Mouse (Mus musculus) fat pad, adult 2 months (tissue): Measurements from ENCODE around the gene Cactin.

Experiments
- DNase-seq: peaks from one replicate; pipeline ENCODE4 v3.0.0-alpha.2; 2011; ENCODE audit warnings: low read depth, low spot score; ENCODE audit errors: extremely low read depth

The Cactin gene

GRCm38 (mm10) chr10:81297246-81297645 is 23.7 kb upstream of the Cactin start:
- no peak for DNase-seq

GRCm38 (mm10) chr10:81297845-81298244 is 23.1 kb upstream of the Cactin start:
- DNase-seq: no peak

DNA sequence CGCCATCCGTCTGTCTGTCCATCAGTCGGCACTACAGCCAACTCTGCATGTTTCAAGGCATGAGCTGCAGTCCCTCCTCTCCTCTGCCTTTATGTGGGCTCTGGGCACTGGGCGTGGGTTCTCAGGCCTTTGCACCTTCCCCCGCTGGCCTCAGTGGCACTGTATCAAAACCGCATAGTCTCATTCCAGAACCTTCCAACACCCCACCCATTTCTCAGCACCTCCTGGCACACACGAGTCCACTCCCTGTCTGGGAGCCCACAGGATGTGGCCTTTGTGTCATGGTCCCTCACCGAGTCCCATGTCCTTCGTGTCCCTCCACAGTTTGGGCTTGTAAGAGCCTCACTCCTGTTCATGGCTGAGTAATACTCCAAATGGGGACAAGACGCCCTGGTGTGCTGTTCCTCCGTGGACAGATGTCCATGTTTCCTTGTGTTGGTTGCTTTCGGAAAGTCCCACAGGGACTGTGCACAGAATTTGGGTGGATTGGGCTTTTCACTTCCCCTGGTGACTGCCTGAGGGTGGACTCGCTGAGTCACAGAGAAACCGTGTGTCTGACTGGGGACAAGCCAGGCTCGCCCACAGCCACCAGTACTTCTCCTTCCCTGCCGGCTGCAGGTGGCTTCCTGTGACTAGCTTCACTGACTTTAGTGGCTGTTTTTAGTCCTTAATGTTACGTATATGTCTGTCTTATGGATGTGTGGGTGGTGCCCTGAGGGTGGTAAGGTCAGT is 22.4 kb upstream of the Cactin start:
- no peak for DNase-seq

GRCm38 (mm10) chr10:81299585-81300351 is 21.1 kb upstream of the Cactin start:
- DNase-seq: no peak

DNA sequence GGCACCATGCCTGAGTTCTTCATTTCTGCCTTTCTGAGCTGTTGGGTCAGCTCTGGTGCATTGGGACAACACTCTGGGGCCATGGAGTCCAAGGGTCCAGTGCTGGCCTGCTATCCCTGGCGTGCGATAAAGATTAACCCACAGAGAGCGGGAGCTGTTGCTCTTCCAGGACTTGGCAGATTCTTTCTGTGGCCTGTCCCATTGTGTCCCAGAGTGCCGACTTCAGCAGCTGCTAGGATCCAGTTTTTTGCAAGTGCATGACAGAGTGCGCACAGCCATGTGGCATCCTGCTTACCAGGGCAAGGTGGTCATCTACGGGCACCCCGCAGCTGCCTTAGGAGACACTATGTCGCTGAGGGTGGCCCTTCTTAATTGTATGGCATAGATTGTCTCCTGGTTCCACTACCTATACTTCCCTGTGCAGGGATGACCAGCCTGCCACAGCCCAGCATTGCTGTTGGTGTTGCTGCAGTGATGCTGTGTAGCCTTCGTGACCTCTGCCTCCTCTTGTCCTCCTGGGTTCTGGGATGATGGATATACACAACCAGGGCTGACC is 20.5 kb upstream of the Cactin start:
- no peak for DNase-seq

- no peak for DNase-seq
These were observed 19.6 kb upstream of the Cactin start for GRCm38 (mm10) chr10:81301321-81301720.

GRCm38 (mm10) chr10:81302288-81302687 is 18.6 kb upstream of the Cactin start:
- no peak for DNase-seq

- no peak for DNase-seq
These were observed 18.1 kb upstream of the Cactin start for GRCm38 (mm10) chr10:81302781-81303218.

DNA sequence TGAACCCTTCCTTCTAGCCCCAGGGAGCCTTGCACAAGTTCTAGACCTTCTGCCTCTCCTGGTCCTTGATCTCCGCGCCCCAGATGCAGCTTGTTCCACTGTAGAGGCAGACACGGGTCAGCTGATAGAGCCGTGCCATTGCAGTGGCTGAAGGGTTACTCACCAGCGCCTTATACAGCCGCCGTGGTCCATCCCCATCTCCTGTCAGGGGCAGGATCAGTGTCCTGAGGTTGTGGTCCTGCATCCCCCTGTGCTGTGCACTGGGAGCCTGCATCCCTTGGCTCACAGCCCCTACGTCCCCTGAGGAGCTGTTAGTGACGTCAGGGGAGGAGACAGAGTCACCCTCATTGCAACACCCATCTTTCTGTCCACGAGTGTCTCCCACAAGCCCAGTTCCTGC is 17.6 kb upstream of the Cactin start:
- DNase-seq: no peak

DNA sequence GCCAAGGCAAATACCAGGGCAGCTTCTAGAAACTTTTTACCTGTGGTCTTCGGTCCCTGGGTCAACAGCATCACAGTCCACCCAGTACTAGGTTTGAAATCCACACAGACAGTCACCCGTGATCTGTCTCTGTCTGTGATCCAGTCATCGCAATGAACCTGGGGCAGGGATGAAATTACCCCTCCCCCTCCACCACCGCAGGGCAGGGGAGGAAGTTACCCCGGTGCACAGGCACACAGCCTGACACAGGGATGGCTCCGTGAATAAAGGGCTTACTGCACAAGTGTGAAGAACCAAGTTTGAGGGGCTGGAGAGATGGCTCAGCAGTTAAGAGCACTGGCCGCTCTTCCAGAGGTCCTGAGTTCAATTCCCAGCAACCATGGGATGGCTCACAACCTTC is 17.1 kb upstream of the Cactin start:
- DNase-seq: no peak

GRCm38 (mm10) chr10:81304597-81305238 is 16.2 kb upstream of the Cactin start:
- no peak for DNase-seq

GRCm38 (mm10) chr10:81305663-81306062 is 15.2 kb upstream of the Cactin start:
- DNase-seq: no peak

DNA sequence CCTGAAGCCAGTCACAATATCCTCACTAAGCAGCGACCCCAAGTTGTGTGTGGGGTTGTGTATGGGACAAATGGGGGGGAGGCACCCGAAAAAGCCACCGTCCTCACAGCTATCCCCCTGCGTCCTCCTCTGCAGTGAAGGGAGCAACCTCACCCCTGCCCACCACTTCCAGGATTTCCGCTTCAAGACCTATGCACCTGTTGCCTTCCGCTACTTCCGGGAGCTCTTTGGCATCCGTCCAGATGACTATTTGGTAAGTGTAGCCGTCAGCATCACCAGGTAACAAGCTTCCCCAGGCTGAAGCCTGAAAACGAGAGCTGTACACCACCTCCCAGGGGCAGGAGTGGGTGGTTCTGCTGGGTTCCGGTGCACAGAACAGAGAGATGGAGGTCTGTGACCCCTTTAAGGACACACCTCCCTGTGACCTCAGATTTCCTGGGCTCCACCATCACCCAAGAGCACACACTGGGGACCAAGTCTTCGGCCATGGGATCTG is 14.7 kb upstream of the Cactin start:
- DNase-seq: no peak

- DNase-seq: no peak
These were observed 13.8 kb upstream of the Cactin start for GRCm38 (mm10) chr10:81306837-81307682.

- no peak for DNase-seq
These were observed 11.3 kb upstream of the Cactin start for GRCm38 (mm10) chr10:81309571-81309970.

GRCm38 (mm10) chr10:81313581-81313980 is 7.3 kb upstream of the Cactin start:
- no peak for DNase-seq

- no peak for DNase-seq
These were observed 6.7 kb upstream of the Cactin start for GRCm38 (mm10) chr10:81314201-81314600.

DNA sequence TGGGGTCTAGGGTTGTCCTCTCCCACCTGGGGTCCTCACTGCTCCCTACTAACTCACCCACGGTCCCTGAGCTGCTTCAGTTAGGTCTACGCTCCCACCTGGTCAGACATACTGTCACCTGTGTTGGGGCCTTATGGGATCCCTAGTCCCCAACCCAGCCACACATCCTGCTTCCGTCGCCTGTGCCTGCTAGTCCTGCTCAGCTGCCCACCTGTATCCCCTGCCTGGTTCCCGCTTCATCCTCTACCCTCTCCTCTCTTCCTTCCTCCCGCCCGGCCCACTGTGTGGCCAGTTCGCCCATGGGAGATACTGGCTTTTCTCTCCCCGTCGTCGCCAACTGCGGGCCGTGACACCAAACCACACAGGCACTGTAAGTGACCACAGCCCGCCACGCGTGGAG is 5.3 kb upstream of the Cactin start:
- no peak for DNase-seq

GRCm38 (mm10) chr10:81316338-81317060 is 4.4 kb upstream of the Cactin start:
- DNase-seq: no peak

- peak; percentile 40 for DNase-seq
These were observed 3.6 kb upstream of the Cactin start for GRCm38 (mm10) chr10:81317273-81317672.
